Mouse (Mus musculus) ES-E14 (cell line): ENCODE data around the gene AC124502.3.

Experiments
- CHD2 ChIP-seq: IDR thresholded peaks from 2 replicates; pipeline ENCODE4 v1.6.1; 2014; ENCODE audit warnings: mild to moderate bottlenecking, low read depth, low read length, inconsistent platforms
- HCFC1 ChIP-seq: IDR thresholded peaks from 2 replicates; pipeline ENCODE4 v1.6.1; 2012; ENCODE audit warnings: low read length, inconsistent platforms, borderline replicate concordance; ENCODE audit not compliant: insufficient read depth
- MAFK ChIP-seq: IDR thresholded peaks from 2 replicates; pipeline ENCODE4 v1.6.1; 2014; ENCODE audit warnings: mild to moderate bottlenecking, low read depth, low read length, inconsistent platforms; ENCODE audit not compliant: insufficient read depth
- ZC3H11A ChIP-seq: IDR thresholded peaks from 2 replicates; pipeline ENCODE4 v1.6.1; 2012; ENCODE audit warnings: low read depth, mild to moderate bottlenecking, inconsistent platforms, low read length, borderline replicate concordance

DNA sequence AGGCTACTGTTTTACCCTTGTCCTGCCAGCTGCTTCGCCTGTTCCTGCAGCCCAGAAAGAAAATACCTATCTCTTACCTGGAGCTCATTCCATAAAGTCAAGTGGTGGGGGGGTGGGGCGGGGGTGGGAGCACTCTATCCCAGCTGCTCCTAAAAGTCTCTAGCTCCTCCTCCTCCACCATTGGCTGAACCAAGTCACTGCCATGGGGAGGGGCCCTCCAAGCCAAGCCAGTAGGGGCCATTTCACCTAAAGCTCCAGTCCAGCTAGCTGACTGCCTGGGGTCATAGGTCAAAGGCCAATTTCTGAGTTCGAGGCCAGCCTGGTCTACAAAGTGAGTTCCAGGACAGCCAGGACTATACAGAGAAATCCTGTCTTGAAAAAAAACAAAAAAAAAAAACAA lies 6.0 kb upstream of the AC124502.3 start:
- TF ChIP-seq HCFC1, result no peak
- no peak for TF ChIP-seq CHD2
- no peak for TF ChIP-seq ZC3H11A
- no peak for TF ChIP-seq MAFK
